Mouse (Mus musculus) layer of hippocampus, adult 11-12 months (tissue): ENCODE results near the gene Gga3.

ENCODE experiments used
- DNase-seq: peaks from one replicate; pipeline ENCODE4 v3.0.0; 2022; ENCODE audit warnings: low spot score

Gene Gga3

GRCm38 (mm10) chr11:115630532-115631504 is 27.0 kb upstream of the Gga3 start:
- DNase-seq: peak; percentile 71

- DNase-seq: no peak
Measured at GRCm38 (mm10) chr11:115629734-115630531, 26.1 kb upstream of the Gga3 start.

- no peak for DNase-seq
Measured at GRCm38 (mm10) chr11:115628465-115629101, 24.7 kb upstream of the Gga3 start.

GRCm38 (mm10) chr11:115627705-115628464 is 24.0 kb upstream of the Gga3 start, which contains the start of gene Slc25a19:
Slc25a19 (minus strand) TSS chr11:115628295.
- DNase-seq: peak; percentile 99

- no peak for DNase-seq
Measured at GRCm38 (mm10) chr11:115626824-115627616, 23.2 kb upstream of the Gga3 start.

- DNase-seq: no peak
Measured at GRCm38 (mm10) chr11:115625877-115626276, 22.0 kb upstream of the Gga3 start.

- no peak for DNase-seq
Measured at GRCm38 (mm10) chr11:115623487-115624070, 19.7 kb upstream of the Gga3 start.

GRCm38 (mm10) chr11:115619949-115620348 is 16.1 kb upstream of the Gga3 start:
- DNase-seq: no peak

- DNase-seq: no peak
Measured at GRCm38 (mm10) chr11:115618732-115619516, 15.1 kb upstream of the Gga3 start.

GRCm38 (mm10) chr11:115618001-115618400 is 14.2 kb upstream of the Gga3 start:
- DNase-seq: no peak

- DNase-seq: no peak
Measured at GRCm38 (mm10) chr11:115616893-115617292, 13.0 kb upstream of the Gga3 start.

- no peak for DNase-seq
Measured at GRCm38 (mm10) chr11:115616371-115616770, 12.5 kb upstream of the Gga3 start.

GRCm38 (mm10) chr11:115615875-115616274 is 12.0 kb upstream of the Gga3 start:
- DNase-seq: no peak

GRCm38 (mm10) chr11:115615108-115615825 is 11.4 kb upstream of the Gga3 start:
- no peak for DNase-seq

- no peak for DNase-seq
Measured at GRCm38 (mm10) chr11:115614346-115615107, 10.7 kb upstream of the Gga3 start.

- DNase-seq: no peak
Measured at GRCm38 (mm10) chr11:115613138-115613945, 9.5 kb upstream of the Gga3 start.
